Comparison of ENCODE assay signal across 12 mouse cellular contexts in the genomic region with DNA sequence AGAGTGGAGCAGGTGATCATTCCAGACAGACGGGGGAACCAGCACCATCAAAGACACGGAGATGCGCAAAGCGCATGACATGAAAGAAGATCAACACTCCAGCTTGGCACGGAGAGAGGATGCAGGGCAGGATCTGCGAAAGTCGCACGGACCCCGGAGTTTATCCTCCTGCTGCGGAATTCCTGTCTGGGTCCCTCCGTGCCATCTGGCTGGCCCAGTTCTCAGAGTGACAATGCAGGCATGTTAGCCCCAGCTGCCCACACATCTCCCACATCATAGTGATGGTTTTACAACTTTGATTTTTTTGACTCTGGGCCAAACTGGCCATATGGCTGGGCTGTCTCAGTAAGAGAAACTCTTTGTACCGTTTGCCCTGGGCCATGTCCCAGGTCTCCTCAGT.
DNase-seq lines count a peak whose midpoint lies in the region; ATAC-seq and TF ChIP-seq lines count a peak whose summit lies in the region.
"Had no signal": no experiment of that assay in that cellular context is flagged by ENCODE, and none has a peak within 500 bp of the region (broad histone marks: within the 10 kb centered on the region; RNA-seq: fewer than 3 reads in every experiment).

No protein-coding gene starts in this region.

- no peak for TF ChIP-seq CTCF in hindbrain, postnatal 0 days (IDR thresholded peaks at IDR 0.05; ENCODE audit: low read depth)

- peak; percentile 29; the same call in 1 of the 2 replicates for ATAC-seq in hindbrain, postnatal 0 days
- no peak for ATAC-seq in hindbrain, embryonic 11.5 days (ENCODE audit: low FRiP score)
- ATAC-seq: inflammation-experienced regulatory T-cells, adult 6 months; lung, postnatal 0 days; midbrain, embryonic 13.5 days had no signal

- no peak overlapping the region for H3K9ac ChIP-seq in hindbrain, postnatal 0 days (replicated peaks; ENCODE audit: low read length)
- no peak overlapping the region for H3K9ac ChIP-seq in hindbrain, embryonic 11.5 days (ENCODE audit: low read depth, low read length)
- H3K9ac ChIP-seq: midbrain, embryonic 13.5 days; neural tube, embryonic 13.5 days had no signal

- no peaks in the 10 kb centered on the region for H3K36me3 ChIP-seq in hindbrain, postnatal 0 days (ENCODE audit: insufficient read depth, low read length)
- no peaks in the 10 kb centered on the region for H3K36me3 ChIP-seq in hindbrain, embryonic 11.5 days (ENCODE audit: control insufficient read depth, insufficient read depth, low read length)
- H3K36me3 ChIP-seq: midbrain, embryonic 13.5 days; neural tube, embryonic 13.5 days had no signal

- no peaks in the 10 kb centered on the region for H3K9me3 ChIP-seq in hindbrain, postnatal 0 days (ENCODE audit: low read length)
- no peaks in the 10 kb centered on the region for H3K9me3 ChIP-seq in hindbrain, embryonic 11.5 days (ENCODE audit: control insufficient read depth, low read length)
- H3K9me3 ChIP-seq: neural tube, embryonic 13.5 days had no signal

- intact Hi-C loops in left cerebral cortex, postnatal 25 days (cut with DNase I), result no loop called here

- no peak overlapping the region for H3K4me3 ChIP-seq in hindbrain, postnatal 0 days (ENCODE audit: low read length)
- no peak overlapping the region for H3K4me3 ChIP-seq in hindbrain, embryonic 11.5 days (ENCODE audit: low read depth, low read length)
- H3K4me3 ChIP-seq: midbrain, embryonic 13.5 days; neural tube, embryonic 13.5 days had no signal

- H3K27me3 ChIP-seq in hindbrain, postnatal 0 days (ENCODE audit: insufficient read depth, low read length), result no peaks in the 10 kb centered on the region
- H3K27me3 ChIP-seq in hindbrain, embryonic 11.5 days (ENCODE audit: control insufficient read depth, insufficient read depth, low read length), result no peaks in the 10 kb centered on the region
- H3K27me3 ChIP-seq: midbrain, embryonic 13.5 days had no signal

- H3K4me1 ChIP-seq in hindbrain, postnatal 0 days (ENCODE audit: insufficient read depth, low read length), result no peaks in the 10 kb centered on the region
- H3K4me1 ChIP-seq in hindbrain, embryonic 11.5 days (replicated peaks; ENCODE audit: control insufficient read depth, insufficient read depth, low read length), result no peaks in the 10 kb centered on the region

- H3K27ac ChIP-seq in hindbrain, postnatal 0 days, result no peak overlapping the region
- no peak overlapping the region for H3K27ac ChIP-seq in hindbrain, embryonic 11.5 days (ENCODE audit: low read depth, low read length)
- H3K27ac ChIP-seq: midbrain, embryonic 13.5 days; neural tube, embryonic 13.5 days had no signal

- WGBS in hindbrain, postnatal 0 days, result 51% methylated on average over 12 of the region's 12 CpGs
- WGBS in hindbrain, embryonic 11.5 days, result 88% methylated on average over 12 of the region's 12 CpGs

- DNase-seq in hindbrain, postnatal 0 days (ENCODE audit: low spot score), result peak; percentile 68
- DNase-seq in hindbrain, embryonic 11.5 days (ENCODE audit: low spot score), result no peak
- peak; percentile 60 for DNase-seq in Muller cell, postnatal 12 days (ENCODE audit: inconsistent ontology term)
- peak; percentile 59 for DNase-seq in brain, adult 2 months (ENCODE audit: low read depth, low spot score)
- DNase-seq in left cerebral cortex, postnatal 25 days (ENCODE audit: low spot score in 2 of 2), result peak; percentile 37 to 74
- no peak for DNase-seq in urinary bladder, postnatal 10 days (ENCODE audit: low spot score)
- DNase-seq in kidney, postnatal 10 days, result no peak
- DNase-seq: gastrocnemius, postnatal 14 days had no signal

- peak overlapping the region; percentile 29 for H3K4me2 ChIP-seq in hindbrain, postnatal 0 days (ENCODE audit: low read depth, low read length)
- H3K4me2 ChIP-seq in hindbrain, embryonic 11.5 days (replicated peaks; ENCODE audit: low read depth, low read length), result no peak overlapping the region
- H3K4me2 ChIP-seq: midbrain, embryonic 13.5 days; neural tube, embryonic 13.5 days had no signal

Comparison
In these comparisons a context has a peak if more than half of its experiments do, and no peak if none do; other contexts are left out.
1. DNase-seq: peak in hindbrain, postnatal 0 days (single experiment), Muller cell, postnatal 12 days (single experiment), brain, adult 2 months (single experiment) and left cerebral cortex, postnatal 25 days (2 of 2); none in hindbrain, embryonic 11.5 days (single experiment), urinary bladder, postnatal 10 days (single experiment) and kidney, postnatal 10 days (single experiment).